Mouse (Mus musculus) liver, adult 2 months (tissue): Measurements from ENCODE around the gene Insig1. TPM values are rescaled to one million over a fixed set of nuclear protein-coding genes. Genes with fewer than 3 reads are reported as not detected.
A peak's percentile ranks its signal among the peaks of the same experiment; 100 is the strongest.

Experiments used
- DNase-seq: peaks from one replicate; pipeline ENCODE4 v3.0.0-alpha.2; 2011; ENCODE audit warnings: low read depth, low spot score; ENCODE audit errors: extremely low read depth
- H3K27ac ChIP-seq: fragments of 200-500 bp; replicated peaks from 2 replicates; pipeline ENCODE4 v1.5.1; 2012; ENCODE audit warnings: low read depth, mild to moderate bottlenecking, control low read depth, inconsistent platforms, low read length; ENCODE audit not compliant: insufficient read depth
- H3K27me3 ChIP-seq: fragments of 200-500 bp; 2 replicates; pipeline ENCODE4 v1.6.1; 2012; ENCODE audit warnings: mild to moderate bottlenecking, moderate library complexity, low read length, inconsistent platforms; ENCODE audit not compliant: control insufficient read depth, insufficient read depth
- H3K36me3 ChIP-seq: fragments of 200-500 bp; 2 replicates; pipeline ENCODE4 v1.6.1; 2012; ENCODE audit warnings: low read length, inconsistent platforms; ENCODE audit not compliant: control insufficient read depth, insufficient read depth
- H3K4me1 ChIP-seq: fragments of 200-500 bp; 2 replicates; pipeline ENCODE4 v1.6.1; 2011; ENCODE audit warnings: low read length; ENCODE audit not compliant: control insufficient read depth, insufficient read depth
- H3K4me3 ChIP-seq: fragments of 200-500 bp; 2 replicates; pipeline ENCODE4 v1.5.1; 2011; ENCODE audit warnings: low read depth, mild to moderate bottlenecking, control low read depth, low read length, moderate library complexity; ENCODE audit not compliant: insufficient read depth
- H3K79me2 ChIP-seq: fragments of 200-500 bp; 2 replicates; pipeline ENCODE4 v1.6.1; 2012; ENCODE audit warnings: inconsistent platforms, mild to moderate bottlenecking, low read length, moderate library complexity; ENCODE audit not compliant: control insufficient read depth, insufficient read depth
- H3K9ac ChIP-seq: fragments of 200-500 bp; 2 replicates; pipeline ENCODE4 v1.6.1; 2012; ENCODE audit warnings: low read depth, mild to moderate bottlenecking, control low read depth, inconsistent platforms, low read length
- CTCF ChIP-seq: fragments of 200-500 bp; IDR thresholded peaks from 2 replicates; pipeline ENCODE4 v1.5.1; 2011; ENCODE audit warnings: low read depth, low read length, control low read depth
- POLR2A ChIP-seq: fragments of 200-500 bp; IDR thresholded peaks from 2 replicates; pipeline ENCODE4 v1.6.1; 2011; ENCODE audit warnings: low read length, control low read depth; ENCODE audit not compliant: insufficient read depth; ENCODE audit errors: extremely low read depth
- WGBS: fragments of 180-500 bp; shearing (Covaris S2); methylation state at CpG from one replicate; pipeline ENCODE4 v1.1.7; 2018; 5-methylcytosine and 5-hydroxymethylcytosine counted together
- polyA plus RNA-seq: library from polyadenylated mRNA; depleted of rRNA; stranded (reverse); fragments of >200 nt; gene quantifications from 2 replicates; pipeline ENCODE4 v1.2.3, GENCODE M21; 2012; rRNA removed
- total RNA-seq: library from RNA; depleted of rRNA; stranded (reverse); fragments of >200 nt; gene quantifications from 2 replicates; pipeline ENCODE4 v1.2.3, GENCODE M21; 2014; rRNA removed

Gene Insig1
- total RNA-seq (566 and 594 TPM in 2 replicates), polyA plus RNA-seq (465 and 525 TPM in 2 replicates)

DNA sequence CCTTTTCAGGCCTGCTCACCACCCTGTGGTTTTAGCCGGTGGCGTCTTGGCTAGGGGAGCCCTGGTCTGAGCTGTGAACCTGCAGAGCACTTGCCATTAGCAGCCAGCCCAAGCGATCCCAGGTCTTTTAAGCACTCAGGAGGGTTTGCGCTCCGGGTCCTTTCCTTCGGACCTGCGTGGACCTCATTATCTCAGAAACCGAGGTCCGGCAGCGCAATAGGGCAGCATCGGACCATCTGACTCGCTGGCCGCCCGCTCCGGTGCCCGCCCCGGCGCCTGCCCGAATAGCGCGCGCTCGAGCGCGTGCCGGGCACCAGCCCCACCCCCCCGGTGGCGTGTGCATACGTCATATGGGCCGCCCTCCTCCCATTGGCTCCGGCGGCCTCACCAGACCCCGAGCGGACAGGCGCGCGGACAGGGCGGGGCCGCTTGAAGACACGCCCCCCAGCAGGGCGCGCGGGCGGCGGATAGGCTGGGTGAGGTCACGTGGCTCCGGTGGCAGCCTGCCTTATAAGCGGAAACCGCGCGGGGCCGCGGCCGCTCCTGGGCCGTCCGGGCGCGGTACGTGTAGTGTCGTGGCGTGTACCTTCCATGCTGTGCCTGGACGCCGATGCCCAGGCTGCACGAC lies at the start of gene Insig1:
Gene Insig1 (plus strand): TSS at position 536 of the 628 bp plus-strand sequence.
- H3K27me3 ChIP-seq = no peaks in the 10 kb centered on the region
- H3K36me3 ChIP-seq = peaks cover 30% of the 10 kb centered on the region
- peak within 1 kb of the TSS; percentile 92 for H3K27ac ChIP-seq
- 1% methylated on average over 64 of the region's 64 CpGs for WGBS
- peaks cover 8% of the 10 kb centered on the region for H3K79me2 ChIP-seq
- H3K4me3 ChIP-seq = peak within 1 kb of the TSS; percentile 92
- H3K4me1 ChIP-seq = peaks cover 25% of the 10 kb centered on the region
- peak within 1 kb of the TSS; percentile 91 for H3K9ac ChIP-seq
- TF ChIP-seq CTCF (no peak), POLR2A (peak; percentile 98)
- DNase-seq = peak; percentile 85

DNA sequence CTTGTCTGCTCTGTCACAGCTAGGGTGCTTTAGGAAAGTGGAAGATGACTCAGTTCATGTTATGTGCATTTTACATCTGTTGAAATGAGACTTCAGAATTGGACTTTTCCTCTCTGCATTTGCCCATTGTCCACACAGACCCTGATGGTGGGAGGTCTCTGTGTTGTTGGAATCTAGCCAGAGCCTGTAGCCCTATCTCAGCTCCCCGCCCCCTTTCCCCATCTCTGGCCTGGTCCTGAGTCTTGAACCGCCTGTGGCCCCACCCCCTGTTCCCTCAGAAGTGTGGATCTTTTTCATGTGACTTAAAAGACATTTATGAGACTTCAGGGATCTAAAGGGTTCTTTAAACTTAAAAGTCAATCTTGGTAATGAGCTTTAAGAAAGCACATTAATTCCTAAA lies 47.7 kb upstream of the Insig1 start:
- Histone ChIP-seq H3K27ac (no peak overlapping the region), H3K4me3 (no peak overlapping the region), H3K36me3 (no peaks in the 10 kb centered on the region), H3K9ac (no peak overlapping the region), H3K27me3 (no peaks in the 10 kb centered on the region), H3K4me1 (no peaks in the 10 kb centered on the region), H3K79me2 (no peaks in the 10 kb centered on the region)
- DNase-seq = no peak
- TF ChIP-seq CTCF (no peak), POLR2A (no peak)
- WGBS = 82% methylated on average over 2 of the region's 2 CpGs

DNA sequence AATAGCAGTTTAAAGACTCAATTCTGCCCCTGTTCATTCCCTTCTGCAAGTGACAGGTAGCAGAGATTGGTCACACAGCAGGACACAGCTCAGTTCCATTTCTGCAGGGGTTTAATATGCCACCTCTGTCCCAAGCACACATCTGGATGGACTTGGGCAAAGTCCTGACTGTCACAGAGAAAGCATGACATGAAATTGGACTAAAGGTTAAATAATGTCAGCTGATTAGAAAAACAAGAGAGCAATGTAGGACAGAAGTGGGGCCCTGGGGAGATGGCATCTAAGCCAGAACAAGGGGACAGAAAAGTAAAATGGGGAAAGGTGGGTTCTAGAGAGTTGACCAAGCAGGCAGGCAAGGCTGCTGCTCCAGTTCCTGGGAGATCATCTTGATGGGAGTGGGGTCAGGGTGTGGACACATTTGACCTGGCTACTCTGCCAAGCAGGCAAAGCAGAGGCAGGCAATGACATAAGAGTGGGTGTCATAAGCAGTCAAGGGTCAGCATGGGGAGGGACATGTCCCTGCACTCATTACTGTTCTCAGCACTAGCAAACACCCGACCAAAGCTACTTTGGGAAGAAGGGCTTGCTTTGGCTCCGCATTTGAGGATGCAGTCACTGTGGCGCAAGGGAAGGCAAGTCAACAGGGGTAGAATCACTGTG lies 39.5 kb upstream of the Insig1 start:
- Histone ChIP-seq H3K27me3 (no peaks in the 10 kb centered on the region), H3K9ac (peak overlapping the region; percentile 94)
- 22% methylated on average over 3 of the region's 3 CpGs for WGBS

DNA sequence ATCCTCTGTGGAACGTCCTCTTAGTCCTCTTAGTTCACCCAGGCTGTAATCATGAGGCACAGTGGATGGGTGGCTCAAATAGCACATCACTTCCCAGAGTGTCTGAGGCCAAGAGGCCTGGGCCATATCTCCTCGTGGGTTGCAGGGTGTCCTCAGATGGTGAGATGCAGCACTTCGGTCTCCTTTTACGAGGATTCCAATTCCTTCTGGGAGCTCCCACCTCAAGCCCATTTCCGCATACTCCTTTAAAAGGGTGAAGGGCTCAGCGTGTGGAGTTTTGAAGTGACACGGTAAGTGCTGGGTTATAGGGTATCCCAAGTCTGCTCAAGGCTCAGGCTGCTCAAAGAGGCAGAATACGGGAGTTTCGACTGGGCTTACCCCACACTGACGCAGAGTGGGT lies 38.3 kb upstream of the Insig1 start:
- H3K79me2 ChIP-seq = peaks cover 20% of the 10 kb centered on the region
- 48% methylated on average over 10 of the region's 10 CpGs for WGBS
- peak overlapping the region; percentile 94 for H3K9ac ChIP-seq

More for the DNA sequence above, 39.5 kb upstream of the Insig1 start:
- Histone ChIP-seq H3K36me3 (peaks cover 4% of the 10 kb centered on the region), H3K4me3 (peak overlapping the region; percentile 79), H3K27ac (peak overlapping the region; percentile 89), H3K4me1 (peaks cover 16% of the 10 kb centered on the region), H3K79me2 (peaks cover 20% of the 10 kb centered on the region)
- TF ChIP-seq CTCF (no peak), POLR2A (peak; percentile 83; the same call in 1 of the 2 replicates)
- peak; percentile 98 for DNase-seq

DNA sequence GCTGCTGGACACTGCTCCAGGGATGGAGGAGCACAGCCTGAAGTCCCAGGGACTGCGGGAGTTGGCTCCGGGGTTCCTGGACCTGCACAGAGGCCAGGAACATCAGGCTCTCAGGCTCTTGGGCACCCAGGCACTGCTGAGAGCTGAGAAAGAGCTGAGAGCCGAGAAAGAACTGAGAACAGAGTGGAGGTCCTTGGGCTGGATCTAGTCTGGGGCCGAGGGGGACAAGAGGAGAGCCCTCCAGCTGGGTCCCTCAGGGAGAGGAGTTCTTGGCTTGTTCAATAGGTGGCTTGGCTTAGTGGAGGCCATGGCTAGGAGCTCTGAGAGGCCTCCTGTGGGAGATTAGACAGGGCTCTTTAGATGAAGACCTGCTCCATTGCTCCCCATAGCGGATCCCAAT lies 37.9 kb upstream of the Insig1 start:
- Histone ChIP-seq H3K27ac (peak overlapping the region; percentile 89), H3K4me1 (peaks cover 29% of the 10 kb centered on the region), H3K4me3 (peak overlapping the region; percentile 79), H3K79me2 (peaks cover 20% of the 10 kb centered on the region), H3K27me3 (no peaks in the 10 kb centered on the region), H3K36me3 (peaks cover 4% of the 10 kb centered on the region), H3K9ac (peak overlapping the region; percentile 94)
- no peak for TF ChIP-seq POLR2A
- TF ChIP-seq CTCF = no peak
- WGBS = 58% methylated on average over 5 of the region's 5 CpGs
- peak; percentile 60 for DNase-seq

More for the DNA sequence above, 38.3 kb upstream of the Insig1 start:
- TF ChIP-seq CTCF = no peak
- peak; percentile 46; the same call in 1 of the 2 replicates for TF ChIP-seq POLR2A
- H3K27ac ChIP-seq = peak overlapping the region; percentile 89
- H3K4me1 ChIP-seq = peaks cover 27% of the 10 kb centered on the region
- peaks cover 4% of the 10 kb centered on the region for H3K36me3 ChIP-seq
- peak overlapping the region; percentile 79 for H3K4me3 ChIP-seq
- peak; percentile 78 for DNase-seq
- no peaks in the 10 kb centered on the region for H3K27me3 ChIP-seq

DNA sequence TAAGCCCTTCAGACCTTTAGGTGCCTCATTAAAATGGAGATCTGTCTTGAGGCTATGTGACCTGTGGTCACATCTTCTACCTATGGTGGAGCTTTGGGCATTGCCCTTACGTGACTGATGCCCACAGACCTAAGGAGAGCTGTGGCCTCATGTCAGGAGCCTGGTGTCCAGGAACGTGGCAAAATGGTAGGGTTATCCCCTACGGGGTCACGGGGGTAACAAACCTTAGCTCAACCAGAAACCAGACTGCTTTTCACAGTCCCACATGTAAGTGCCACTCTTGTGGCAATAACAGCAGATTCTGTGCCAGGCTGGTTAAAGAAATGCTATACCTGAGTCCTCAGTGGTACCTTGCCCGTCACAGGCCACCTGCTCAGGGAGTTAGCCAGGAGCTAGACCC lies 37.3 kb upstream of the Insig1 start:
- TF ChIP-seq CTCF = no peak
- no peak for TF ChIP-seq POLR2A
- H3K27me3 ChIP-seq = no peaks in the 10 kb centered on the region
- WGBS = 54% methylated on average over 5 of the region's 5 CpGs
- H3K27ac ChIP-seq = peak overlapping the region; percentile 89
- peak overlapping the region; percentile 94 for H3K9ac ChIP-seq
- peaks cover 34% of the 10 kb centered on the region for H3K4me1 ChIP-seq
- peak; percentile 52 for DNase-seq
- H3K36me3 ChIP-seq = peaks cover 4% of the 10 kb centered on the region
- peaks cover 20% of the 10 kb centered on the region for H3K79me2 ChIP-seq
- peak overlapping the region; percentile 79 for H3K4me3 ChIP-seq
